16 mouse cellular contexts compared by ENCODE assay signal in the genomic region with DNA sequence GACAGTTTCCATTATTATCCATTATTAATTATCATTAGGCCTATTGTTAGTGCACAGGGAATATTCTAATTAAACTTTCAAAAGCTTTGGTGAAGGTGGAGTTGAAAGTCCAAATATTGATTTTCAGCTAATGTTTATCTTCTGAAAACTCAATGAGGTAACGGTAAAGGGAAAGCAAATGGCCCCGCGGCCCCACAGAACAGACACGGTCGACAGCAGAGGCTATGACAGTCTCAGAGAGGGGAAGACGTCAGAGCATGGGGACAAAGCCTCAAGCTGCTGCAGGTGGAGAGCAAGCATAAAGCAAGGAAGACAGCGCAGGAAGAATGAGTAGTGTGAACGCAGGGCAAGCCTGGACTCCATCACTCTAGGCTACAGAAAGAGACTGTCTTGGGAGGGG. TPM values are rescaled to one million over a fixed set of nuclear protein-coding genes. Genes with fewer than 3 reads are reported as not detected.
A peak's percentile ranks its signal among the peaks of the same experiment; 100 is the strongest.
DNase-seq lines count a peak whose midpoint lies in the region; ATAC-seq and TF ChIP-seq lines count a peak whose summit lies in the region.
"Had no signal": no experiment of that assay in that cellular context is flagged by ENCODE, and none has a peak within 500 bp of the region (broad histone marks: within the 10 kb centered on the region; RNA-seq: fewer than 3 reads in every experiment).

No protein-coding gene starts in this region.

- peak; percentile 39; the same call in 1 of the 2 replicates for ATAC-seq in forebrain, embryonic 13.5 days
- no peak for ATAC-seq in forebrain, embryonic 11.5 days (replicated peaks; ENCODE audit: low FRiP score)
- no peak for ATAC-seq in intestine, postnatal 0 days
- no peak for ATAC-seq in intestine, embryonic 15.5 days
- peak; percentile 70 for ATAC-seq in liver, postnatal 0 days

- TF ChIP-seq POLR2A in brain, embryonic 14.5 days (IDR thresholded peaks at IDR 0.05; ENCODE audit: borderline replicate concordance, extremely low read depth, insufficient read depth, insufficient read length, poor library complexity, severe bottlenecking): no peak

- no peak for DNase-seq in forebrain, embryonic 11.5 days (ENCODE audit: low spot score)
- DNase-seq in brain, embryonic 14.5 days (ENCODE audit: low read depth): peak; percentile 30
- peak; percentile 57 for DNase-seq in liver, postnatal 0 days
- no peak for DNase-seq in kidney, adult 9 months
- DNase-seq in lung, postnatal 10 days: no peak
- DNase-seq: adrenal gland, adult 8-10 months; B cell, adult 2 months; heart, postnatal 36 days; kidney, adult 8-10 months; lung, postnatal 36 days; midbrain, embryonic 14.5 days; thymus, adult 18-20 months had no signal

- no peak for TF ChIP-seq CTCF in intestine, postnatal 0 days (IDR thresholded peaks at IDR 0.05; ENCODE audit: low read depth)
- TF ChIP-seq CTCF in brain, embryonic 14.5 days (IDR thresholded peaks at IDR 0.05; ENCODE audit: borderline replicate concordance, extremely low read depth, insufficient read depth, insufficient read length): no peak
- no peak for TF ChIP-seq CTCF in liver, postnatal 0 days (IDR thresholded peaks at IDR 0.05; ENCODE audit: low read depth)

- no peak overlapping the region for H3K4me2 ChIP-seq in forebrain, embryonic 13.5 days
- H3K4me2 ChIP-seq in forebrain, embryonic 11.5 days (ENCODE audit: low read depth, low read length, severe bottlenecking): no peak overlapping the region
- 0 out of 2 replicates have a peak overlapping the region, but pooled peaks have one; percentile 18 for H3K4me2 ChIP-seq in intestine, postnatal 0 days (replicated peaks; ENCODE audit: low read depth)
- H3K4me2 ChIP-seq in intestine, embryonic 15.5 days (replicated peaks): no peak overlapping the region
- H3K4me2 ChIP-seq in liver, postnatal 0 days (ENCODE audit: low read depth, low read length): peak overlapping the region; percentile 30
- H3K4me2 ChIP-seq: limb, embryonic 13.5 days had no signal

- H3K36me3 ChIP-seq in forebrain, embryonic 13.5 days (ENCODE audit: poor library complexity, severe bottlenecking): peaks cover 38% of the 10 kb centered on the region
- no peaks in the 10 kb centered on the region for H3K36me3 ChIP-seq in forebrain, embryonic 11.5 days (ENCODE audit: control insufficient read depth, insufficient read depth, low read length)
- peaks cover 22% of the 10 kb centered on the region for H3K36me3 ChIP-seq in intestine, postnatal 0 days (ENCODE audit: control insufficient read depth, insufficient read depth)
- H3K36me3 ChIP-seq in intestine, embryonic 15.5 days: peaks cover 8% of the 10 kb centered on the region; the same call in 1 of the 2 replicates
- H3K36me3 ChIP-seq in liver, postnatal 0 days (replicated peaks; ENCODE audit: insufficient read depth, low read length): peaks cover 57% of the 10 kb centered on the region

- H3K27ac ChIP-seq in forebrain, embryonic 13.5 days: no peak overlapping the region; the same call in 1 of the 2 replicates
- H3K27ac ChIP-seq in forebrain, embryonic 11.5 days (ENCODE audit: low read depth, low read length): no peak overlapping the region
- H3K27ac ChIP-seq in intestine, postnatal 0 days (ENCODE audit: low read depth, low read length): peak overlapping the region; percentile 88
- H3K27ac ChIP-seq in intestine, embryonic 15.5 days: no peak overlapping the region
- peak overlapping the region; percentile 55 for H3K27ac ChIP-seq in liver, postnatal 0 days (ENCODE audit: low read depth)
- H3K27ac ChIP-seq: limb, embryonic 13.5 days had no signal

- peaks cover 7% of the 10 kb centered on the region; the same call in 1 of the 2 replicates for H3K4me1 ChIP-seq in forebrain, embryonic 13.5 days
- no peaks in the 10 kb centered on the region for H3K4me1 ChIP-seq in forebrain, embryonic 11.5 days (replicated peaks; ENCODE audit: control insufficient read depth, insufficient read depth, low read length)
- peaks cover 10% of the 10 kb centered on the region; the same call in 1 of the 2 replicates for H3K4me1 ChIP-seq in intestine, postnatal 0 days (replicated peaks; ENCODE audit: control insufficient read depth, insufficient read depth, low read length)
- peaks cover 22% of the 10 kb centered on the region for H3K4me1 ChIP-seq in intestine, embryonic 15.5 days (replicated peaks)
- H3K4me1 ChIP-seq in liver, postnatal 0 days (ENCODE audit: insufficient read depth): peaks cover 19% of the 10 kb centered on the region

- 58% methylated on average over 8 of the region's 8 CpGs for WGBS in forebrain, embryonic 13.5 days
- 55% methylated on average over 8 of the region's 8 CpGs for WGBS in forebrain, embryonic 11.5 days
- 34% methylated on average over 8 of the region's 8 CpGs for WGBS in intestine, postnatal 0 days
- WGBS in intestine, embryonic 15.5 days: 33% methylated on average over 8 of the region's 8 CpGs
- WGBS in liver, postnatal 0 days (ENCODE audit: insufficient replicate concordance): 61% methylated on average over 8 of the region's 8 CpGs

- H3K4me3 ChIP-seq in forebrain, embryonic 13.5 days: no peak overlapping the region
- H3K4me3 ChIP-seq in forebrain, embryonic 11.5 days (ENCODE audit: low read depth, low read length): no peak overlapping the region
- H3K4me3 ChIP-seq in intestine, postnatal 0 days (ENCODE audit: low read depth, low read length): no peak overlapping the region
- no peak overlapping the region for H3K4me3 ChIP-seq in intestine, embryonic 15.5 days (replicated peaks)
- H3K4me3 ChIP-seq in liver, postnatal 0 days (ENCODE audit: low read depth, low read length): no peak overlapping the region
- H3K4me3 ChIP-seq: limb, embryonic 13.5 days had no signal

- TF ChIP-seq EP300 in liver, postnatal 0 days (IDR thresholded peaks at IDR 0.05; ENCODE audit: low read depth): no peak

- H3K27me3 ChIP-seq in forebrain, embryonic 13.5 days: no peaks in the 10 kb centered on the region
- H3K27me3 ChIP-seq in forebrain, embryonic 11.5 days (ENCODE audit: control insufficient read depth, insufficient read depth, low read length): no peaks in the 10 kb centered on the region
- H3K27me3 ChIP-seq in intestine, postnatal 0 days (replicated peaks; ENCODE audit: control insufficient read depth, insufficient read depth, low read length): no peaks in the 10 kb centered on the region
- no peaks in the 10 kb centered on the region for H3K27me3 ChIP-seq in intestine, embryonic 15.5 days (replicated peaks)
- H3K27me3 ChIP-seq in liver, postnatal 0 days (ENCODE audit: insufficient read depth, low read length): no peaks in the 10 kb centered on the region
- H3K27me3 ChIP-seq: limb, embryonic 13.5 days had no signal

- H3K9me3 ChIP-seq in forebrain, embryonic 13.5 days (replicated peaks): no peaks in the 10 kb centered on the region
- no peaks in the 10 kb centered on the region for H3K9me3 ChIP-seq in forebrain, embryonic 11.5 days (ENCODE audit: control insufficient read depth, low read length)
- H3K9me3 ChIP-seq in intestine, postnatal 0 days (ENCODE audit: control insufficient read depth): no peaks in the 10 kb centered on the region
- no peaks in the 10 kb centered on the region for H3K9me3 ChIP-seq in intestine, embryonic 15.5 days
- no peaks in the 10 kb centered on the region for H3K9me3 ChIP-seq in liver, postnatal 0 days (ENCODE audit: low read length)
- H3K9me3 ChIP-seq: limb, embryonic 13.5 days had no signal

- H3K9ac ChIP-seq in forebrain, embryonic 13.5 days: no peak overlapping the region
- H3K9ac ChIP-seq in forebrain, embryonic 11.5 days (ENCODE audit: low read length): no peak overlapping the region
- no peak overlapping the region for H3K9ac ChIP-seq in intestine, postnatal 0 days (ENCODE audit: low read depth, low read length)
- no peak overlapping the region for H3K9ac ChIP-seq in intestine, embryonic 15.5 days
- no peak overlapping the region for H3K9ac ChIP-seq in liver, postnatal 0 days (replicated peaks)
- H3K9ac ChIP-seq: limb, embryonic 13.5 days had no signal

RNA-seq across cellular contexts. Expression of a gene that starts 9.2 kb away (rescaled TPM):
- 450 and 508 TPM in 2 replicates for polyA plus RNA-seq in forebrain, embryonic 13.5 days (2015; fragmentation: Nextera tagmentation; extraction: Ambion mirVana)
- polyA plus RNA-seq in forebrain, embryonic 11.5 days (2014; fragmentation: Nextera tagmentation; extraction: Ambion mirVana): 270 and 292 TPM in 2 replicates
- polyA plus RNA-seq in intestine, postnatal 0 days (2015; fragmentation: Nextera tagmentation; extraction: Ambion mirVana): 1,587 and 1,596 TPM in 2 replicates
- 668 and 678 TPM in 2 replicates for polyA plus RNA-seq in intestine, embryonic 15.5 days (2015; fragmentation: Nextera tagmentation; extraction: Ambion mirVana)
- polyA plus RNA-seq in brain, embryonic 14.5 days (2012; rRNA removed): 371 and 377 TPM in 2 replicates
- polyA plus RNA-seq in liver, postnatal 0 days (2015; fragmentation: Nextera tagmentation; extraction: Ambion mirVana): 961 and 1,004 TPM in 2 replicates

RNA-seq across cellular contexts. Expression of a gene that starts 50.3 kb away (rescaled TPM):
- polyA plus RNA-seq in forebrain, embryonic 13.5 days (2015; fragmentation: Nextera tagmentation; extraction: Ambion mirVana): 18.8 and 21.5 TPM in 2 replicates
- polyA plus RNA-seq in forebrain, embryonic 11.5 days (2014; fragmentation: Nextera tagmentation; extraction: Ambion mirVana): 37.3 and 37.4 TPM in 2 replicates
- polyA plus RNA-seq in intestine, postnatal 0 days (2015; fragmentation: Nextera tagmentation; extraction: Ambion mirVana): 14.1 and 15.1 TPM in 2 replicates
- 18.4 and 24.8 TPM in 2 replicates for polyA plus RNA-seq in intestine, embryonic 15.5 days (2015; fragmentation: Nextera tagmentation; extraction: Ambion mirVana)
- 31.1 and 38.2 TPM in 2 replicates for polyA plus RNA-seq in brain, embryonic 14.5 days (2012; rRNA removed)
- polyA plus RNA-seq in liver, postnatal 0 days (2015; fragmentation: Nextera tagmentation; extraction: Ambion mirVana): 15.5 and 23.6 TPM in 2 replicates

Comparison
In these comparisons a context has a peak if more than half of its experiments do, and no peak if none do; other contexts are left out.
1. ATAC-seq: peak in forebrain, embryonic 13.5 days (single experiment) and liver, postnatal 0 days (single experiment); none in forebrain, embryonic 11.5 days (single experiment), intestine, postnatal 0 days (single experiment) and intestine, embryonic 15.5 days (single experiment).
2. H3K27ac ChIP-seq: peak in intestine, postnatal 0 days (single experiment) and liver, postnatal 0 days (single experiment); none in forebrain, embryonic 13.5 days (single experiment), forebrain, embryonic 11.5 days (single experiment) and intestine, embryonic 15.5 days (single experiment).
3. H3K4me2 ChIP-seq: peak in intestine, postnatal 0 days (single experiment) and liver, postnatal 0 days (single experiment); none in forebrain, embryonic 13.5 days (single experiment), forebrain, embryonic 11.5 days (single experiment) and intestine, embryonic 15.5 days (single experiment).
4. DNase-seq: peak in brain, embryonic 14.5 days (single experiment) and liver, postnatal 0 days (single experiment); none in forebrain, embryonic 11.5 days (single experiment), kidney, adult 9 months (single experiment) and lung, postnatal 10 days (single experiment).